Mouse (Mus musculus) liver, embryonic 14.5 days (tissue): ENCODE measurements around the gene Cpeb4. TPM values are rescaled to one million over a fixed set of nuclear protein-coding genes. Genes with fewer than 3 reads are reported as not detected.

ENCODE experiments used
- ATAC-seq: fragments of 200-750 bp; cut with Nextera tagmentation; 2 replicates; pipeline ENCODE4 v1.8.0; 2017; ENCODE audit warnings: moderate number of reproducible peaks, mild to moderate bottlenecking, moderate library complexity; ENCODE audit not compliant: insufficient read depth
- DNase-seq, 3 experiments: peaks; one replicate each; pipeline ENCODE4 v3.0.0-alpha.2; 2012 to 2013; ENCODE audit warnings: low read depth in 3 of 3, low spot score in 3 of 3
- H3K27ac ChIP-seq: fragments of 300-500 bp; sonication (generic); 2 replicates; pipeline ENCODE4 v1.5.1; 2014; ENCODE audit warnings: moderate library complexity, mild to moderate bottlenecking, control low read depth, inconsistent platforms
- H3K27me3 ChIP-seq: fragments of 300-500 bp; sonication (generic); 2 replicates; pipeline ENCODE4 v1.6.1; 2014; ENCODE audit warnings: mild to moderate bottlenecking, low read length, moderate library complexity; ENCODE audit not compliant: control insufficient read depth, insufficient read depth
- H3K36me3 ChIP-seq: fragments of 300-500 bp; sonication (generic); replicated peaks from 2 replicates; pipeline ENCODE4 v1.6.1; 2014; ENCODE audit warnings: low read depth; ENCODE audit not compliant: control insufficient read depth, insufficient read depth
- H3K4me1 ChIP-seq, 2 experiments: fragments of 200-500 bp in 1 of 2; fragments of 300-500 bp in 1 of 2; sonication (generic) in 1 of 2; replicated peaks; 2 replicates each; pipeline ENCODE4 v1.6.1; 2012 to 2014; ENCODE audit warnings: antibody characterized with exemption in 1 of 2, inconsistent platforms in 1 of 2, low read length in 1 of 2; ENCODE audit not compliant: control insufficient read depth in 2 of 2, insufficient read depth in 2 of 2
- H3K4me2 ChIP-seq: fragments of 300-500 bp; sonication (generic); 2 replicates; pipeline ENCODE4 v1.6.1; 2014; ENCODE audit warnings: low read depth, mild to moderate bottlenecking, control low read depth, moderate library complexity
- H3K4me3 ChIP-seq, 2 experiments: fragments of 200-500 bp in 1 of 2; fragments of 300-500 bp in 1 of 2; sonication (generic) in 1 of 2; 2 replicates each; pipeline ENCODE4 v1.5.1; 2012 to 2014; ENCODE audit warnings: low read depth in 2 of 2, low read length in 2 of 2, mild to moderate bottlenecking in 2 of 2, control low read depth in 1 of 2, inconsistent platforms in 1 of 2, moderate library complexity in 1 of 2; ENCODE audit not compliant: insufficient read depth in 1 of 2
- H3K9ac ChIP-seq: fragments of 300-500 bp; sonication (generic); replicated peaks from 2 replicates; pipeline ENCODE4 v1.6.1; 2014; ENCODE audit warnings: mild to moderate bottlenecking, control low read depth, moderate library complexity
- H3K9me3 ChIP-seq: fragments of 300-500 bp; sonication (generic); 2 replicates; pipeline ENCODE4 v1.6.1; 2016; ENCODE audit warnings: low read length, mixed read lengths; ENCODE audit not compliant: control insufficient read depth
- CTCF ChIP-seq: IDR thresholded peaks from 2 replicates; pipeline ENCODE4 v1.5.1; 2016; ENCODE audit warnings: antibody characterized with exemption, low read depth, control low read depth
- EP300 ChIP-seq: IDR thresholded peaks from 2 replicates; pipeline ENCODE4 v1.6.1; 2016; ENCODE audit warnings: antibody characterized with exemption, low read depth
- WGBS: fragments of 180-500 bp; shearing (Covaris S2); extraction: QIAGEN DNeasy Blood & Tissue Kit; methylation state at CpG from one replicate; pipeline ENCODE4 v1.1.7; 2014; ENCODE audit not compliant: insufficient replicate concordance; 5-methylcytosine and 5-hydroxymethylcytosine counted together
- polyA plus RNA-seq, 2 experiments: library from polyadenylated mRNA; depleted of rRNA in 1 of 2; stranded (reverse) in 1 of 2; unstranded in 1 of 2; fragments of >200 nt; fragmentation: Nextera tagmentation in 1 of 2; extraction: Ambion mirVana in 1 of 2; gene quantifications; 2 replicates each; pipeline versions ENCODE4 v1.2.1 to v1.2.3; 2012 to 2014

Gene Cpeb4
- polyA plus RNA-seq, 2 experiments = 25.1 to 29.4 TPM

GRCm38 (mm10) chr11:31828771-31829072 lies 43.3 kb upstream of the Cpeb4 start:
- ATAC-seq (no peak), DNase-seq (no peak)
- Histone ChIP-seq H3K9ac (peak overlapping the region; percentile 28; the same call in 1 of the 2 replicates), H3K27ac (peak overlapping the region; percentile 16), H3K27me3 (no peaks in the 10 kb centered on the region), H3K9me3 (no peaks in the 10 kb centered on the region), H3K36me3 (no peaks in the 10 kb centered on the region), H3K4me2 (no peak overlapping the region), H3K4me3 (no peak overlapping the region), H3K4me1 (peaks cover 78 to 82% of the 10 kb centered on the region in 2 experiments)
- 76% methylated on average over 2 of the region's 2 CpGs for WGBS
- TF ChIP-seq CTCF = no peak
- TF ChIP-seq EP300 = no peak

- H3K9ac ChIP-seq = peak overlapping the region; percentile 59
- H3K9me3 ChIP-seq = no peaks in the 10 kb centered on the region
- H3K4me2 ChIP-seq = peak overlapping the region; percentile 58
- H3K4me1 ChIP-seq = peaks cover 76 to 80% of the 10 kb centered on the region in 2 experiments
- no peaks in the 10 kb centered on the region for H3K36me3 ChIP-seq
- peak overlapping the region; percentile 98 for H3K27ac ChIP-seq
- 81% methylated on average over 10 of the region's 10 CpGs for WGBS
- DNase-seq (no peak), ATAC-seq (no peak)
- no peak for TF ChIP-seq CTCF
- no peak for TF ChIP-seq EP300
- no peak overlapping the region for H3K4me3 ChIP-seq
- H3K27me3 ChIP-seq = no peaks in the 10 kb centered on the region
These were observed 41.5 kb upstream of the Cpeb4 start for GRCm38 (mm10) chr11:31830213-31831151.

GRCm38 (mm10) chr11:31831451-31831850 lies 40.6 kb upstream of the Cpeb4 start:
- peaks cover 81 to 85% of the 10 kb centered on the region in 2 experiments for H3K4me1 ChIP-seq
- no peak for TF ChIP-seq CTCF
- TF ChIP-seq EP300 = peak; percentile 98
- ATAC-seq (peak; percentile 88), DNase-seq (peak; percentile 85 to 90 (median 87))
- H3K4me2 ChIP-seq = peak overlapping the region; percentile 58
- no peaks in the 10 kb centered on the region for H3K36me3 ChIP-seq
- peak overlapping the region; percentile 98 for H3K27ac ChIP-seq
- H3K9ac ChIP-seq = peak overlapping the region; percentile 64
- H3K9me3 ChIP-seq = no peaks in the 10 kb centered on the region
- WGBS = 11% methylated on average over 5 of the region's 5 CpGs
- H3K4me3 ChIP-seq = no peak overlapping the region
- H3K27me3 ChIP-seq = no peaks in the 10 kb centered on the region

- WGBS = 57% methylated on average over 5 of the region's 5 CpGs
- no peak for TF ChIP-seq EP300
- TF ChIP-seq CTCF = no peak
- Histone ChIP-seq H3K27ac (peak overlapping the region; percentile 98), H3K4me2 (peak overlapping the region; percentile 58), H3K9ac (peak overlapping the region; percentile 64), H3K9me3 (no peaks in the 10 kb centered on the region), H3K27me3 (no peaks in the 10 kb centered on the region), H3K36me3 (no peaks in the 10 kb centered on the region), H3K4me1 (peaks cover 84 to 85% of the 10 kb centered on the region in 2 experiments), H3K4me3 (no peak overlapping the region)
- no peak for ATAC-seq
- DNase-seq = no peak
These were observed 40.0 kb upstream of the Cpeb4 start for GRCm38 (mm10) chr11:31831983-31832382.

- DNase-seq = no peak
- Histone ChIP-seq H3K36me3 (no peaks in the 10 kb centered on the region), H3K9me3 (no peaks in the 10 kb centered on the region), H3K4me2 (peak overlapping the region; percentile 58), H3K27ac (peak overlapping the region; percentile 98), H3K27me3 (no peaks in the 10 kb centered on the region), H3K9ac (peak overlapping the region; percentile 64), H3K4me1 (peaks cover 86 to 87% of the 10 kb centered on the region in 2 experiments), H3K4me3 (no peak overlapping the region)
- ATAC-seq = no peak
- WGBS = 65% methylated on average over 7 of the region's 7 CpGs
- TF ChIP-seq CTCF (no peak), EP300 (no peak)
These were observed 39.5 kb upstream of the Cpeb4 start for GRCm38 (mm10) chr11:31832439-31832980.
